Mouse (Mus musculus) hindbrain, embryonic 10.5 days (tissue): ENCODE data around the gene Ltc4s. TPM values are rescaled to one million over a fixed set of nuclear protein-coding genes. Genes with fewer than 3 reads are reported as not detected.
A peak's percentile ranks its signal among the peaks of the same experiment; 100 is the strongest.

Experiments
- DNase-seq: peaks from one replicate; pipeline ENCODE4 v3.0.0-alpha.2; 2017; ENCODE audit warnings: low spot score
- H3K27ac ChIP-seq: fragments of 300-500 bp; sonication (generic); 2 replicates; pipeline ENCODE4 v1.5.1; 2016; ENCODE audit warnings: mild to moderate bottlenecking, moderate library complexity
- H3K27me3 ChIP-seq: fragments of 300-500 bp; sonication (generic); 2 replicates; pipeline ENCODE4 v1.6.1; 2016; ENCODE audit warnings: mild to moderate bottlenecking; ENCODE audit not compliant: poor library complexity, insufficient read depth, severe bottlenecking
- H3K36me3 ChIP-seq: fragments of 300-500 bp; sonication (generic); 2 replicates; pipeline ENCODE4 v1.6.1; 2016; ENCODE audit warnings: mild to moderate bottlenecking, moderate library complexity
- H3K4me1 ChIP-seq: fragments of 300-500 bp; sonication (generic); replicated peaks from 2 replicates; pipeline ENCODE4 v1.6.1; 2016; ENCODE audit warnings: mild to moderate bottlenecking
- H3K4me3 ChIP-seq: fragments of 300-500 bp; sonication (generic); 2 replicates; pipeline ENCODE4 v1.5.1; 2016; ENCODE audit warnings: mild to moderate bottlenecking, moderate library complexity
- H3K9me3 ChIP-seq: fragments of 300-500 bp; sonication (generic); 2 replicates; pipeline ENCODE4 v1.6.1; 2016; ENCODE audit warnings: mild to moderate bottlenecking, moderate library complexity
- WGBS: fragments of 180-500 bp; shearing (Covaris S2); methylation state at CpG from one replicate; pipeline ENCODE4 v1.1.7; 2016; 5-methylcytosine and 5-hydroxymethylcytosine counted together
- polyA plus RNA-seq: library from polyadenylated mRNA; unstranded; fragments of >200 nt; fragmentation: Nextera tagmentation; extraction: Ambion mirVana; gene quantifications from 2 replicates; pipeline ENCODE4 v1.2.1, GENCODE M21; 2016

Ltc4s gene
- polyA plus RNA-seq, 1 experiment from 2014 or later = 1.8 TPM

- no peak overlapping the region for H3K4me3 ChIP-seq
- no peaks in the 10 kb centered on the region for H3K27me3 ChIP-seq
- H3K36me3 ChIP-seq = peaks cover 1% of the 10 kb centered on the region; the same call in 1 of the 2 replicates
- WGBS = 68% methylated on average over 11 of the region's 11 CpGs
- H3K9me3 ChIP-seq = no peaks in the 10 kb centered on the region
- H3K4me1 ChIP-seq = peaks cover 50% of the 10 kb centered on the region
- H3K27ac ChIP-seq = peak overlapping the region; percentile 46; the same call in 1 of the 2 replicates
- no peak for DNase-seq
Observed at GRCm38 (mm10) chr11:50212848-50213758, 25.3 kb downstream of the Ltc4s start.

GRCm38 (mm10) chr11:50212060-50212739 is 26.2 kb downstream of the Ltc4s start:
- no peaks in the 10 kb centered on the region for H3K27me3 ChIP-seq
- no peaks in the 10 kb centered on the region for H3K9me3 ChIP-seq
- H3K4me1 ChIP-seq = peaks cover 44% of the 10 kb centered on the region
- H3K4me3 ChIP-seq = no peak overlapping the region
- WGBS = 75% methylated on average over 3 of the region's 3 CpGs
- H3K27ac ChIP-seq = no peak overlapping the region
- no peak for DNase-seq
- peaks cover 10% of the 10 kb centered on the region for H3K36me3 ChIP-seq

- WGBS = 87% methylated on average over 3 of the region's 3 CpGs
- no peak for DNase-seq
- Histone ChIP-seq H3K27me3 (no peaks in the 10 kb centered on the region), H3K4me3 (peak overlapping the region; percentile 87), H3K4me1 (peaks cover 37% of the 10 kb centered on the region), H3K9me3 (no peaks in the 10 kb centered on the region), H3K27ac (peak overlapping the region; percentile 96), H3K36me3 (peaks cover 17% of the 10 kb centered on the region)
Observed at GRCm38 (mm10) chr11:50211322-50212059, 26.9 kb downstream of the Ltc4s start.

GRCm38 (mm10) chr11:50210505-50211151 is 27.8 kb downstream of the Ltc4s start, which contains the start of the genes Sqstm1 and Mgat4b:
Sqstm1 (minus strand) TSS chr11:50210827.
Mgat4b (plus strand) TSS chr11:50210890.
- Histone ChIP-seq H3K27me3 (no peaks in the 10 kb centered on the region), H3K4me3 (peak within 1 kb of the TSS; percentile 87), H3K9me3 (no peaks in the 10 kb centered on the region), H3K27ac (peak within 1 kb of the TSS; percentile 96), H3K4me1 (peaks cover 28% of the 10 kb centered on the region), H3K36me3 (peaks cover 26% of the 10 kb centered on the region)
- 1% methylated on average over 48 of the region's 48 CpGs for WGBS
- DNase-seq = peak; percentile 86

GRCm38 (mm10) chr11:50210101-50210504 is 28.3 kb downstream of the Ltc4s start:
- Histone ChIP-seq H3K9me3 (no peaks in the 10 kb centered on the region), H3K27me3 (no peaks in the 10 kb centered on the region), H3K4me1 (peaks cover 24% of the 10 kb centered on the region), H3K36me3 (peaks cover 31% of the 10 kb centered on the region), H3K27ac (peak overlapping the region; percentile 96), H3K4me3 (peak overlapping the region; percentile 87)
- WGBS = under 1% methylated on average over 24 of the region's 24 CpGs
- DNase-seq = peak; percentile 90

- no peaks in the 10 kb centered on the region for H3K9me3 ChIP-seq
- WGBS = 94% methylated on average over 5 of the region's 5 CpGs
- no peaks in the 10 kb centered on the region for H3K27me3 ChIP-seq
- H3K4me1 ChIP-seq = peaks cover 23% of the 10 kb centered on the region
- H3K36me3 ChIP-seq = peaks cover 51% of the 10 kb centered on the region
- no peak overlapping the region for H3K27ac ChIP-seq
- H3K4me3 ChIP-seq = no peak overlapping the region
- DNase-seq = no peak
Observed at GRCm38 (mm10) chr11:50208039-50208438, 30.4 kb downstream of the Ltc4s start.

- Histone ChIP-seq H3K4me1 (peaks cover 18% of the 10 kb centered on the region), H3K4me3 (no peak overlapping the region), H3K27ac (no peak overlapping the region), H3K9me3 (no peaks in the 10 kb centered on the region), H3K36me3 (peaks cover 57% of the 10 kb centered on the region), H3K27me3 (no peaks in the 10 kb centered on the region)
- DNase-seq = no peak
- 96% methylated on average over 14 of the region's 14 CpGs for WGBS
Observed at GRCm38 (mm10) chr11:50207344-50207743, 31.1 kb downstream of the Ltc4s start.

GRCm38 (mm10) chr11:50206037-50206436 is 32.4 kb downstream of the Ltc4s start:
- WGBS = 86% methylated on average over 2 of the region's 2 CpGs
- H3K27me3 ChIP-seq = no peaks in the 10 kb centered on the region
- H3K27ac ChIP-seq = no peak overlapping the region
- DNase-seq = no peak
- H3K9me3 ChIP-seq = no peaks in the 10 kb centered on the region
- H3K4me3 ChIP-seq = no peak overlapping the region
- peaks cover 13% of the 10 kb centered on the region for H3K4me1 ChIP-seq
- peaks cover 71% of the 10 kb centered on the region for H3K36me3 ChIP-seq

GRCm38 (mm10) chr11:50205434-50205833 is 33.0 kb downstream of the Ltc4s start:
- Histone ChIP-seq H3K27me3 (no peaks in the 10 kb centered on the region), H3K27ac (no peak overlapping the region), H3K36me3 (peaks cover 77% of the 10 kb centered on the region), H3K9me3 (no peaks in the 10 kb centered on the region), H3K4me1 (peaks cover 10% of the 10 kb centered on the region; the same call in 1 of the 2 replicates), H3K4me3 (no peak overlapping the region)
- no peak for DNase-seq
- WGBS = 95% methylated on average over 3 of the region's 3 CpGs

- Histone ChIP-seq H3K27me3 (no peaks in the 10 kb centered on the region), H3K27ac (no peak overlapping the region), H3K4me3 (no peak overlapping the region), H3K36me3 (peaks cover 96% of the 10 kb centered on the region), H3K9me3 (no peaks in the 10 kb centered on the region), H3K4me1 (no peaks in the 10 kb centered on the region)
- DNase-seq = no peak
- 92% methylated on average over 9 of the region's 9 CpGs for WGBS
Observed at GRCm38 (mm10) chr11:50203302-50203827, 35.1 kb downstream of the Ltc4s start.

- H3K4me1 ChIP-seq = no peaks in the 10 kb centered on the region
- H3K27ac ChIP-seq = no peak overlapping the region
- H3K36me3 ChIP-seq = peaks cover 96% of the 10 kb centered on the region
- no peak for DNase-seq
- no peak overlapping the region for H3K4me3 ChIP-seq
- no peaks in the 10 kb centered on the region for H3K27me3 ChIP-seq
- WGBS = 92% methylated on average over 3 of the region's 3 CpGs
- H3K9me3 ChIP-seq = no peaks in the 10 kb centered on the region
Observed at GRCm38 (mm10) chr11:50201590-50201989, 36.8 kb downstream of the Ltc4s start.

GRCm38 (mm10) chr11:50200613-50201012 is 37.8 kb downstream of the Ltc4s start:
- Histone ChIP-seq H3K27ac (no peak overlapping the region), H3K27me3 (no peaks in the 10 kb centered on the region), H3K36me3 (peaks cover 94% of the 10 kb centered on the region), H3K4me3 (no peak overlapping the region), H3K9me3 (no peaks in the 10 kb centered on the region), H3K4me1 (no peaks in the 10 kb centered on the region)
- no peak for DNase-seq
- 90% methylated on average over 8 of the region's 8 CpGs for WGBS
